Mouse (Mus musculus): Measurements from ENCODE around the gene Map2. TPM values are rescaled to one million over a fixed set of nuclear protein-coding genes. Genes with fewer than 3 reads are reported as not detected.

Map2 gene
- polyA plus RNA-seq, 1 experiment = not detected

DNA sequence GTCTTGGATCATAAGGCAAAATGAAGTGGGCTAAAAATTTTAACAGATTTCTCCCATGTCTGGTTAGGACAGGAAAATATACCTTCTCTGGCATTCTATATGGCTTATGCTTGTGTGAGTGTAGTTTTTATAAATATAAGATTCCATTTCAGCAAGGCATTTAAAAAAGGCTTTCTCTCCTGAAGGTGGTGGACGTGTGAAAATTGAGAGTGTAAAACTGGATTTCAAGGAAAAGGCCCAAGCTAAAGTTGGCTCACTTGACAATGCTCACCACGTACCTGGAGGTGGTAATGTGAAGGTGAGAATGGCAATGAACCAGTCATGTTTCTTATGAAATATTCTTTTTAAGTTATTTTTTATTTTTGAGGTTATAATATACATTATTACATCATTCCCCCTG, 263.0 kb downstream of the Map2 start:
- no peak for TF ChIP-seq GATA1 (IDR thresholded peaks at IDR 0.05; ENCODE audit: low read length)
- TF ChIP-seq TAL1 (IDR thresholded peaks at IDR 0.05; ENCODE audit: low read length) = no peak
- Histone ChIP-seq H3K4me3 (replicated peaks) (no peak overlapping the region), H3K27me3 (ENCODE audit: control insufficient read depth) (no peaks in the 10 kb centered on the region), H3K4me1 (ENCODE audit: control insufficient read depth) (no peaks in the 10 kb centered on the region), H3K36me3 (ENCODE audit: control insufficient read depth) (no peaks in the 10 kb centered on the region), H3K9me3 (ENCODE audit: control insufficient read depth, low read length) (no peaks in the 10 kb centered on the region; the same call in 1 of the 2 replicates)

- Histone ChIP-seq H3K27me3 (ENCODE audit: control insufficient read depth) (no peaks in the 10 kb centered on the region), H3K4me1 (ENCODE audit: control insufficient read depth) (no peaks in the 10 kb centered on the region), H3K4me3 (replicated peaks) (no peak overlapping the region), H3K36me3 (ENCODE audit: control insufficient read depth) (no peaks in the 10 kb centered on the region), H3K9me3 (ENCODE audit: control insufficient read depth, low read length) (no peaks in the 10 kb centered on the region; the same call in 1 of the 2 replicates)
- TF ChIP-seq GATA1 (IDR thresholded peaks at IDR 0.05; ENCODE audit: low read length) (no peak), TAL1 (IDR thresholded peaks at IDR 0.05; ENCODE audit: low read length) (no peak)
Measured at GRCm38 (mm10) chr1:66442922-66443321, 267.8 kb downstream of the Map2 start.

- Histone ChIP-seq H3K27me3 (ENCODE audit: control insufficient read depth) (no peaks in the 10 kb centered on the region), H3K4me1 (ENCODE audit: control insufficient read depth) (no peaks in the 10 kb centered on the region), H3K4me3 (replicated peaks) (no peak overlapping the region), H3K9me3 (ENCODE audit: control insufficient read depth, low read length) (no peaks in the 10 kb centered on the region), H3K36me3 (ENCODE audit: control insufficient read depth) (no peaks in the 10 kb centered on the region)
- no peak for TF ChIP-seq TAL1 (IDR thresholded peaks at IDR 0.05; ENCODE audit: low read length)
- TF ChIP-seq GATA1 (IDR thresholded peaks at IDR 0.05; ENCODE audit: low read length) = no peak
Measured at GRCm38 (mm10) chr1:66449471-66449870, 274.4 kb downstream of the Map2 start.

- Histone ChIP-seq H3K4me1 (ENCODE audit: control insufficient read depth) (no peaks in the 10 kb centered on the region), H3K36me3 (ENCODE audit: control insufficient read depth) (no peaks in the 10 kb centered on the region), H3K9me3 (ENCODE audit: control insufficient read depth, low read length) (no peaks in the 10 kb centered on the region), H3K27me3 (ENCODE audit: control insufficient read depth) (no peaks in the 10 kb centered on the region), H3K4me3 (replicated peaks) (no peak overlapping the region)
- TF ChIP-seq TAL1 (IDR thresholded peaks at IDR 0.05; ENCODE audit: low read length) = no peak
- no peak for TF ChIP-seq GATA1 (IDR thresholded peaks at IDR 0.05; ENCODE audit: low read length)
Measured at GRCm38 (mm10) chr1:66456580-66456979, 281.5 kb downstream of the Map2 start.

- no peaks in the 10 kb centered on the region for H3K27me3 ChIP-seq (ENCODE audit: control insufficient read depth)
- no peaks in the 10 kb centered on the region for H3K36me3 ChIP-seq (ENCODE audit: control insufficient read depth)
- H3K9me3 ChIP-seq (ENCODE audit: control insufficient read depth, low read length) = no peaks in the 10 kb centered on the region
- no peak for TF ChIP-seq TAL1 (IDR thresholded peaks at IDR 0.05; ENCODE audit: low read length)
- TF ChIP-seq GATA1 (IDR thresholded peaks at IDR 0.05; ENCODE audit: low read length) = no peak
- H3K4me3 ChIP-seq (replicated peaks) = no peak overlapping the region
- no peaks in the 10 kb centered on the region for H3K4me1 ChIP-seq (ENCODE audit: control insufficient read depth)
Measured at GRCm38 (mm10) chr1:66457747-66458146, 282.7 kb downstream of the Map2 start.

DNA sequence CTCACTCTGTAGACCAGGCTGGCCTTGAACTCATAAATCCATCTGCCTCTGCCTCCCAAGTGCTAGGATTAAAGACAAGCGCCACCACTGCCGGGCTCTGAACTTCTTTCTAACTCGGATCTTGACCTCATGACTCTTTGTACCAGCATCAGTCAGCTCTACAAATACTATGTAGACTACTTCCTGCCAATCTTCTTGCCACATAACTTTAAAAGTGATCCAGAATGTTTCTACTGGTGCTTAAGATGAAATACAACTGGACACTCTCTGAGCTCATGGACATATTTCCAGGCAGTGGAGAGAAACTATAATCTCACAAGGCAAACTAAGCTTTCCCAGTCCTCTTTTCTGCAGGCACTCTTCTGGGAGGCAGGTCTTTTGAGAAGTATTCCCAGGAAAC, 284.3 kb downstream of the Map2 start:
- Histone ChIP-seq H3K4me1 (ENCODE audit: control insufficient read depth) (no peaks in the 10 kb centered on the region), H3K36me3 (ENCODE audit: control insufficient read depth) (no peaks in the 10 kb centered on the region), H3K4me3 (replicated peaks) (no peak overlapping the region), H3K9me3 (ENCODE audit: control insufficient read depth, low read length) (no peaks in the 10 kb centered on the region), H3K27me3 (ENCODE audit: control insufficient read depth) (no peaks in the 10 kb centered on the region)
- TF ChIP-seq GATA1 (IDR thresholded peaks at IDR 0.05; ENCODE audit: low read length) (no peak), TAL1 (IDR thresholded peaks at IDR 0.05; ENCODE audit: low read length) (no peak)

DNA sequence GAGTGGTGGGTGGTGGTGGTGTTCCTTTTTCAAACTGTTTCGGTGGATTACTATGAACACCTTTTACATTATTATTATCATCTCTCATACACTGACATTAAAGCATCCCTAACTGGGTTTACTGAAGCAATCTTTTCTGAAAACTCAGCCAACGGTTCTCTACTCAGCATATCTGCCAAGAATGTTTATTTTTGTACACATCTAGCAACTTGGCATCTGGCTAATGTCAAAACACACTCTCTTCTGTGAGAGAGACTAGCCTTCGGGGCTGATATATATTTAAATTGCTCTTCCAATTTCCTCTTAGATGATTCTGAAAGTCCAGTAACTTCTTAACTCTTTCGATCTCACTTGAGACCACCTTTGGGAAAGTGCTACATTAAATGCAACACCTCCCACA, 285.8 kb downstream of the Map2 start:
- H3K27me3 ChIP-seq (ENCODE audit: control insufficient read depth) = no peaks in the 10 kb centered on the region
- H3K4me1 ChIP-seq (ENCODE audit: control insufficient read depth) = no peaks in the 10 kb centered on the region
- H3K9me3 ChIP-seq (ENCODE audit: control insufficient read depth, low read length) = no peaks in the 10 kb centered on the region
- no peaks in the 10 kb centered on the region for H3K36me3 ChIP-seq (ENCODE audit: control insufficient read depth)
- no peak overlapping the region for H3K4me3 ChIP-seq (replicated peaks)
- no peak for TF ChIP-seq GATA1 (IDR thresholded peaks at IDR 0.05; ENCODE audit: low read length)
- TF ChIP-seq TAL1 (IDR thresholded peaks at IDR 0.05; ENCODE audit: low read length) = no peak

- Histone ChIP-seq H3K27me3 (ENCODE audit: control insufficient read depth) (peaks cover 16% of the 10 kb centered on the region), H3K4me1 (ENCODE audit: control insufficient read depth) (no peaks in the 10 kb centered on the region), H3K36me3 (ENCODE audit: control insufficient read depth) (no peaks in the 10 kb centered on the region), H3K4me3 (replicated peaks) (no peak within 1 kb of the TSS), H3K9me3 (ENCODE audit: control insufficient read depth, low read length) (no peaks in the 10 kb centered on the region)
- TF ChIP-seq TAL1 (IDR thresholded peaks at IDR 0.05; ENCODE audit: low read length) (no peak), GATA1 (IDR thresholded peaks at IDR 0.05; ENCODE audit: low read length) (no peak)
Measured at GRCm38 (mm10) chr1:66467821-66468703, 293.0 kb downstream of the Map2 start, which contains the start of gene Unc80. Gene Unc80 (plus strand): TSS chr1:66468367.

- Histone ChIP-seq H3K9me3 (ENCODE audit: control insufficient read depth, low read length) (no peaks in the 10 kb centered on the region), H3K4me1 (ENCODE audit: control insufficient read depth) (no peaks in the 10 kb centered on the region), H3K36me3 (ENCODE audit: control insufficient read depth) (no peaks in the 10 kb centered on the region), H3K4me3 (replicated peaks) (no peak overlapping the region), H3K27me3 (ENCODE audit: control insufficient read depth) (peaks cover 16% of the 10 kb centered on the region)
- no peak for TF ChIP-seq TAL1 (IDR thresholded peaks at IDR 0.05; ENCODE audit: low read length)
- no peak for TF ChIP-seq GATA1 (IDR thresholded peaks at IDR 0.05; ENCODE audit: low read length)
Measured at GRCm38 (mm10) chr1:66468704-66469020, 293.6 kb downstream of the Map2 start.

All from erythroblast, embryonic 14.5 days (primary cell).